Mouse (Mus musculus) retina, adult 2 months (tissue): ENCODE results near the gene Gm45234.

Experiments used
- DNase-seq: peaks from one replicate; pipeline ENCODE4 v3.0.0-alpha.2; 2012; ENCODE audit warnings: low read depth, low spot score

Gm45234 gene

DNA sequence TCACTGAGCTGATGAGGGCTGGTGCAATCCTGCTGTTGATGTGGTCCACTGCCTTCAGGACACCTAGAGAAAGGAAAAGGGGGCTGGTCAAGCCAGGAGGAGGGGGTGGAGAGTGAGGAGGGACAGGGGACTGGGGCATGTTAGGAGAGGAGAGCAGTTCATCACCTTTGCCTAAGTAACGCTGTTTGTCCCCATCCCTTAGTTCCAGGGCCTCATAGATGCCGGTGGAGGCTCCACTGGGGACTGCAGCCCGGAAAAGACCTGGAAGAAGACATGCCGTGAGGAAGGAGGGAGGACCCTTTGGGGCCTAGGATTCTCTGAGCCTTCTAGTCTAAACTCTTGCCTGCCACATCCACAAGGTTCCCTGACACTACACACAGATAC is 11.7 kb upstream of the Gm45234 start:
- no peak for DNase-seq

DNA sequence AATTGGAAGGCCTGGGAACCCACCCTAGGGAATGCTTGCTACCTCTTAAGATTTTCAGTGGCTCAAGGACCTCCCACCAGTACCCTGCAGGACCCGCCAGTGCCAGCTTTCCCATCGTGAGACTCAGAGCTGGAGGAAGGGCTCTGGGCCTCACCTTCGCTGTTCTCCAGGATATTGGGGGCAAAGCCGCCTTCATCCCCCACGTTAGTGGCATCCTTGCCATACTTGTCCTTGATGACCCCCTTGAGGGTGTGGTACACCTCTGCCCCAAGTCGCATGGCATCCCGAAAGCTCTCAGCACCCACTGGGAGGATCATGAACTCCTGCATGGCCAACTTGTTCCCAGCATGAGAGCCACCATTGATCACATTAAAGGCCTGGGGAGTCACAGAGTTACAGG is 10.1 kb upstream of the Gm45234 start:
- no peak for DNase-seq

DNA sequence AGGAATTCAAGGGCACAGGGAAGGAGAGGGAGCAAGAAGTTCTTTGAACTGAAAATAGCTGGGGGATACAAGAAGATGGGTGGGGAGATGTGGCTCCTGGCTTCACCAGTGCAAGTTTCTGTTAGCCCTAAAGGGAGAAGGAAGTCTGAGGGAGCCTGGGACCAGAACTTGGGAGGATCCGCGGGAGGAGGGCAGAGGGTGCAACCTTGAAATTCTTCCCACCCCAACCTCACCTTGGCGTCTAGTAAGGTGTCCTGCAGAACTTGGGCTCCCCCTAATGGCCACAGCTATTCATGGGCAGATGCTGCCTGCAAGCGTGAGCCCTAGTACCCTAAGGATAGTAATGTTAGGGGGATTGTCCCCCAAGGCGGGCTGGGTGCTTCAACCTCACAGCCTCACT is 3.4 kb upstream of the Gm45234 start:
- DNase-seq: no peak

- DNase-seq: no peak
These were observed 3.0 kb upstream of the Gm45234 start for GRCm38 (mm10) chr6:124758849-124759232.

DNA sequence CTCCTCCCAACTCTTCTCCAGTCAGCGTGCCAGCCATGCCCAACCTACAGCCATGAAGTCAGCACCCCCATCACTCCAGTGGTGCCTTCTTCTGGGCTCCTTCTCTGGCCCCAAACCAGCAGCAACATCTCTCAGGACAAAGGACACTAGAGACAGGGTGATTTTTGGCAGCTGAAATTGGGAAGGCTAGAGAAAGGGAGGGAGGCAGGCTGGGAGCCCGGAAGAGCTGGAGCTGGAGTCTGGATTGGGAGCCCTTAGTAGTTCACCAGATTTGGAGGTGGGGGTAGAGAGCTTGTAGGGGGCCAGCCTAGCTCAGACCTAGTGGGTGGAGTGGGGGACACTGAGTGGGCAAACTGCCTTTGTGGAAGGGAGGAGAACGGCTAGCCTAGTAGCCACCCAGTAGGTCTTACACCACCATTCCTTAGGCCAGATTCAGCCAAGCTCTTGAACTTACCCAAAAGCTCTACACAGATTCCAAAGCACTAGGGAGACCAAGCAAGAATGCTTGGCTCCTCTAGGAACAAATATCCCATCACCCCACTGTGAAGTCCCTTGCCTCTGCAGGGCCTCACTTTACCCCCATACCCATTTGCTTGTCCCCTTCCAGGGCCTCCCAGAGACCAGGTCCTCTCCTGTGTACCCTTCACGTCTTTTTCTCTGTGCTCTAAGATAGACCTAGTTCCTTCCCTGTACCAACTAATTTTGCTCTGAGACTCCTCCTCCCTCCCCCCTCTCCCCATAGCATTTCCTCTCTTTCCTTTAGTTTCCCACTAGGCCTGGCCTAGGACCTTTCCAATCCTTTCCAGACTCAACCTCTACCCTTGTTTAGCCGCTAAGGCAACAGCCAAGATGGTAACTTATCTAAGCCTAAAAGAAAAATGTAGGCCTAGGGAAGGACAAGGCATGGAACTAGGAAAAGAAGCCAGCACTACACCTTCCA is 2.4 kb upstream of the Gm45234 start:
- DNase-seq: no peak

DNA sequence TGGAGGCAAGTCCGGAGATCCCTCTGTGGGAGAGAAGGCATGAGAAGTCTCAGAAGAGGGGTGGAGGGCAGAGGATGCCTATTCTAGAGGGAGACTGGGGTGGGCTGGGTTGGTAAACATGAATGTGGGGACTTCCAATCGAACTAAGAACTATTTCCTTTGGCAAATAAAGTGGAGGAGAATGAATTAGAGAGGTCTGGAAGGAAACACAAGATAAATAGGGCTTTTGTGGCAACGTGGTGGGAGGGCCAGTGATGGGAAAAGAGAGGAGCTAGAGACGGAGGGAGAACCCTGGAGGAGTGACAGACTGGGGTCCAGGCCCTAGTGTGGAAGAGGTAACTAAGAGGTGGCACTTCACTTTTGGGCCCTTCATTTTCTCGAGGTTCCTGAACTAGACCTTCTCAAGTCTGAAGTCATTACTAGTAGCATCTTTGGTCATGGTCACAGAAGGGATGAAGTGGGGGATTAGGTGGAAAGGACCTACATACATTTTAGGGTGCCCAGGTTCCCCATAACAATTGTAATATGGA is 1.6 kb upstream of the Gm45234 start:
- no peak for DNase-seq

DNA sequence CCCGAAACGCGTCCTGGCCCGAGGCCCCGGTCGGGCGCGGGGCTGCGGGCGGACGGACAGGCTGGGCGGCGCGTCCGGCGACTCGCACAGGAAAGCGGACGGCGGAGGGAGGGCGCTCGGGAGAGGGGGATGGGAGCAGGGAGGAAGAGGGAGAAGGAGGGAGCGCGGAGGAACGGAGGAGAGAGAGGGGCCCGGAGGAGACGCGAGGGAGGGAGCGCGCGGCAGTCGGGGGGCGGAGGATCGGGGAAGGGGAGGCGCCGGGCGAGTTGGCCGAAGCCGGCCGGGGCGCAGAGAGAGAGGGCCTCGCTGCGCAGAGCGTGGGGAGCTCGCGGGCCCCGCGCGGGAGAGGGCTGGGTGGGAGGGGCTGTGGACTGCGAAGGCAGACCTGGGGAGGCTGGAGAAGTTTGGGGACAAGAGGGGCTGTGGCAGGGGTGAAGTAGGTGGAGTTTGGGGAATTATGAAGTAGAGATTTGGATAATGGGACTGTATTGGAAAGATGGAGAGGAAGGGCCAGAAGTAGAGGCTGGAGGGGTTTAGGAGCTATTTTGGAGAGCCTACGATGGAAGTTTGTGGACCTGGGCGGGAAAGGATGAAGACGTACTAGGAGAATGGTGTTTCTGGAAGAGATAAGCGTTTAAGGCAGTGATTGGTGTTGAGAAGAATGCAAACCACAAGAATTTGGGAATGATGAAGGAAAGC is 980 bp upstream of the Gm45234 start:
- peak; percentile 57 for DNase-seq

GRCm38 (mm10) chr6:124755306-124755705 is 515 bp downstream of the Gm45234 start:
- DNase-seq: no peak

DNA sequence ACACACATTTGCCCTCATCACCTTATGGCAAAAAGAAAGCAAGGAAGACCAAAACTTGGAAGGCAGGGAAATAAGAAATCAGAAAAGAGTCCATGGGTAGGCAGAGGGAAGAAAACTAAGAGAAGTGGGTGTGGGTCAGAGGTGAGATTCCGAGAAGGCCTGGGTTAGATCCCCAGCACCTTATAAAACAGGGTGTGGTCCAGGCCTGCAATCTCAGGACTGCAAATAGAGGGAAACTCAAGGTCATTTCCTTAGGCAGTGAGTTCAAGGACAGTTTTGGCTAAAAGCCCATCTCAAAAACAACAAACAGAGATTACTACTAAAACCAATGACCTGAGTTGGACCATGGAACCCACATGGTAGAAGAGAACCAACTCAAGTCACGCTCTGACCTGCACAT is 2.0 kb downstream of the Gm45234 start:
- no peak for DNase-seq

GRCm38 (mm10) chr6:124750405-124750804 is 5.4 kb downstream of the Gm45234 start:
- no peak for DNase-seq

DNA sequence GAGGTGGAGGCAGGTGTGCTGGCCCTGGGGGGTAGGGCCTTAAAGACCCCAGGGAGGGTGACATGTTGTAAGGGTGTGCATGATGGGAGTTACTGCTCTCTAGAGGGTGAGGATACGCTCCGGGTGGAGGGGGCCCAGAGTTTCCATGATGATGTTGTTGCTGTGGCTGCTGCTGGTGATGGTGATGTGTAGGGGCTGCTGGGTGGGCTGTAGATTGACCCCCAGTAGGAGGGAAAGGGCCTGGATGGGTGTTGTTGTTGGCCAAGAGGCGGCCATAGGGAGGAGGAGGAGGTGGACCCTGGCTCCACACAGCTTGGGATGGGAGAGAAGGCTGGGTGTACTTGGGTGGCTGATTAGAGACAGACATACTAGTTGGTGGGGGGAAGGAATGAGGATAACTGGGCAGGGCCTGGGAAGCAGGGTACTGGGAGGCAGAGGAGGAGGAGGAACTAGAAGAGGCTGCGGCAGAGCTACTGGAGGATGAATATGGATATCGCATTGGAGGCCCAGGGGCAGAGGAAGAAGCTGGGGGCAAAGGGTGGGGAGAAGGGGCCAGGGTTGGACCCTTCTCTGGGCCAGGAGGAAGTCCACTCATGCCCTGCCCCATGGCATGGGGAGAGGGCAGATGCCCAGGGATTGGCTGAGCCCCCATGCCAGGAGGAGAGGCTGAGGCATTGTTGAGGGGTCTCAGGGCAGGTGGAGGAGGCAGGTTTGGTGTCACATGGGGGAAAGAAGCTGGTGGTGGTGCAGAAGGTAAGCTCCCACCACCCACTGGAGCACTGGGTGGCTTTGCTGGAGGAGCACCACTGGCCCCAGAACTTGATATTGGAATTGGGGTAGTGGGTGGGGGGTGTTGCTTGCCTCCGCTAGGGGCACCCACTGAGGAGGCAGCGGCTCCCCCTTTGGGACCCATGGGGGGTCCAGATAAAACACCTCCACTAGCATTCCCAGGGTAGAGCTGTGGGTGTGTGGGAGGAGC is 8.9 kb downstream of the Gm45234 start:
- no peak for DNase-seq

DNA sequence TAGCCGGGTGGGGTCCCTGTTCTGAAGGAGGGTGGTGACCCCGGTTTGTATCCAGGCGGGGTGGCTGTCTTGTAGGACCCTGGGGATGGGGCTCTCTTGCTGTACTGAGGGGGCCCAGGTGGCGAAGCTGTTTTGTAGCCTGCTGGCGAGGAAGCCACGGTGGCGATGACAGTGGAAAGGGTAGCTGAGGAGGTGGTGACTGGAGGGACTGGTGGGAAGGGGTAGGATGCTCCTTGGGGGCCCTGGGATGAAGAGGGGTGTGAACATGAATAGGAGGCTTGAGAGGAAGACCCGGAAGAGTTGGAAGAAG is 9.6 kb downstream of the Gm45234 start:
- DNase-seq: no peak

DNA sequence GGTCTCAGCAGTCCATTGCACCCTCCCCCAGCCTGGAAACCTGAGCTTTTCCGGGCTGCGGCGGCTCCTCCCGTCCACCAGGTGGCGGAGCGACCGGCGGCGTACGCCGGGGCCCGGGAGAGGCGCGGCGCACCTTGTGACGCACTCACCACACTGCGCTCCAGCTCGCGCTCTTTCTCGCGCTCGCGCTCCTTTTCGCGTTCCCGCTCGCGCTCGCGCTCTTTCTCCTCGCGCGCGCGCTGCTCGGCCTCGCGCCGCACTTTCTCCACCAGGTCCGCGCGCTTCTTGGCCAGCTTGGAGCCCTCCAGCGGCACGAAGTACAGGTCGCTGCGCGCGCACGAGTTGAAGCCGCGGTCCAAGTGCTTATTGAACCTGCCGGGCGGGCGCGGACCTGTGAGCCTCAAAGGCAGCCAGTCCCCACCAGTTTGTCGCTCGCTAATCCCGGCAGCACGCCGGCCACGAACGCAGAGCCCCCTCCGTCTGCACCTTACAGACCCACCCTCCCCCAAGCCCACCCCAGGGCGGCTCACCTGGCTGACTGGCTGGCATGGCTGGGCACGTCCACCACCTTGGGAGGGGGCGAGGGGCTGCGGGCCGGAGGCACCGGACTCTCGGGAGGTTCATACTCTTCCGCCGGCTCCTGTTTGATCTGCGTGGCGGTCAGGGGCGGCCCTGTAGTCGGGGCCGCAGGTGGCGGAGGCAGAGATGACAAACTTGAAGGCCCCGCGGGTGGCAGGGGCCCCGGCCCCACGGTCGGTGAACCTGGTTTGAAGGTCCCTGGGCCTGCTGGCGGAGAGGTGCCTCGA is 10.1 kb downstream of the Gm45234 start:
- peak; percentile 90 for DNase-seq

GRCm38 (mm10) chr6:124744755-124745321 is 11.0 kb downstream of the Gm45234 start:
- DNase-seq: no peak

DNA sequence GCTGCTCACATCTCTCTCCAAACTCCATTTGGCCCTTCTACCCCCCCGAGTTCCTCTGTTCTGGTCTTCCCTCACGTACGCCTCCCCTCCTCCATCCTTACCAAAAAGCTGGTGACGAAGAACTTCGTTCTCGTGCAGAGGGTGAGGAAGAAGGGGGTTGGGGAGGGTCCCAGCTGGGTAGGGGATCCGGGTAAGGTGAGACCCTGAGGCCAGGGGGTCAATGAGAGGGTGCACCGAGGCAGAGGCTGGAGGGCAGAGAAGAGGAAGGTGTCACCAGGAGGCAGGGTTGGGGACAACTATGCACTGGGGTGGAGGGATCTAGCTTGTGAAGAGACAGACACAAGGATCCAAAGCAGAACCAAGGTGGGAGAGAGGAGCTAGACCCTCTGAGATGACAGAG is 12.2 kb downstream of the Gm45234 start:
- no peak for DNase-seq

GRCm38 (mm10) chr6:124742839-124743514 is 12.8 kb downstream of the Gm45234 start:
- no peak for DNase-seq

DNA sequence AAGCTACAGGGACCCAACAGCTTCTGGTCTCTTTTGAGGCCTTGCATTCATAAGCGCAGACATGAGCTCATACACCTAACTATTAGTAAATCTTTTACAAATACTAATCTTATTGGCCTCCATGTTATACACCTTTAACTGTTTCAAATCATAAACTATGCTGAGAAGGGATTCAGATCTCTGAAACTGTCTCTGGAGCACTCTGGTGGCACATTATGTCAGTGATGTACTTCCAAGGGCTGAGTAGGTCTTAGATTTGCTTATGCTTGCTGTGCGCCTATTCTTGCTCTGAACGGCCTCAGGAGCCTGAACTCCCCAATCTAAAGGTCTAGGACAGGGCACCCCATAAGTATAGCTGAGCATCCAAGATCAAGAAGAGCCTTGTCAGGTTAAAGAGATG is 14.0 kb downstream of the Gm45234 start:
- no peak for DNase-seq

DNA sequence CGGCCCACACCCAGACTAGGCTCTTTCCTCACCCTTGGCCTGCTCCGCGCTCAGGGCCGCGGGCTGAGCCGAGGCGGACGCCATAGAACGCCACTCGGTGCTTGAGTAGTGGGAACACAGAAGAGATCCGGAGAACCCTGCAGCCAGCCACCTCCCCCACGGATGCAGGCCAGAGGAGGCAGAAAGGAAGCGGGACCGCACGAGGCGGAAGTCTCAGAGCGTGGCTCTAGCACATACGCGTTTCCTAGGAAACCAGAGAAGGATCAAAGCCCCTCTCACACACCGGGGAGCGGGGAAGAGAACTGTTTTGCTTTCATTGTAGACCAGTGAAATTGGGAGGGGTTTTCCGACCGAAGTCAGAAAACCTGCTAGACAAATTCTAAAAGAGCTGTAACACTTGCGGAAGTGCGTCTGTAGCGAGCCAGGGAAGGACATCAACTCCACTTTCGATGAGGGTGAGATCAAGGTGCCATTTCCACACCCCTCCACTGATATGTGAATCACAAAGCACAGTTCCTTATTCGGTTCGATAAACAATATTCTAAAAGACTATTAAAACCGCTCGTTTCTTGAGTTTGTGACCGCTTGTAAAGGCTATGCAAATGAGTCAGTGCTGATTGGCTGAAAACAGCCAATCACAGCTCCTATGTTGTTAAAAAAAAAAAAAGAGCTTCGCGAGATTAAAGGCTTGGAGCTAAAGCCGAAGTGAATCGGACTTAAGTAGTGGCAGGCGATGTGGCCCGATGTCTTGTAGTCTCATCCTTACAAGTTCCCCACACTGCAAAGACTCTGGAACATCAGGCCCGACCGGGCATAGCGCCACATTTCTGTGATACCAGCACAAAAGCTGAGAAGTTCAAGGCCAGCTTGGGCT is 14.7 kb downstream of the Gm45234 start, which contains the start of gene Grcc10:
Grcc10 (minus strand) TSS at position 487 of the 874 bp plus-strand sequence.
- peak; percentile 87 for DNase-seq
